Mouse (Mus musculus) bone marrow macrophage, adult 2 months (primary cell): ENCODE measurements at regions not wholly inside any gene's neighbourhood (a gene's known extent, or its start where the extent isn't known, plus 50 kb on each side); places are given as distances from the start of the nearest gene placed in this dataset.

Source experiments
- CTCF ChIP-seq: IDR thresholded peaks from 2 replicates; pipeline ENCODE4 v1.5.1; 2012; ENCODE audit warnings: low read depth, mild to moderate bottlenecking, low read length, moderate library complexity
- POLR2A ChIP-seq: IDR thresholded peaks from 2 replicates; pipeline ENCODE4 v1.6.1; 2012; ENCODE audit warnings: mild to moderate bottlenecking, low read depth, low read length, borderline replicate concordance

GRCm38 (mm10) chr10:56799307-56799706, 422.2 kb downstream of the Gja1 start:
- TF ChIP-seq POLR2A (no peak), CTCF (no peak)
